Mouse (Mus musculus): ENCODE measurements around the gene Dvl1. TPM values are rescaled to one million over a fixed set of nuclear protein-coding genes. Genes with fewer than 3 reads are reported as not detected.

The Dvl1 gene
- polyA plus RNA-seq, 1 experiment from 2014 or later = 6.3 TPM

GRCm38 (mm10) chr4:155887674-155888073 is 40.5 kb downstream of the Dvl1 start:
- H3K27ac ChIP-seq (ENCODE audit: low read depth, low read length) = no peak overlapping the region
- no peak for ATAC-seq (ENCODE audit: low FRiP score, low TSS enrichment)
- H3K9me3 ChIP-seq (ENCODE audit: control insufficient read depth, low read length) = no peaks in the 10 kb centered on the region
- peaks cover 62% of the 10 kb centered on the region for H3K36me3 ChIP-seq (ENCODE audit: control insufficient read depth, insufficient read depth, low read length)
- H3K4me1 ChIP-seq (ENCODE audit: control insufficient read depth, insufficient read depth, low read length) = peaks cover 7% of the 10 kb centered on the region
- no peak overlapping the region for H3K4me2 ChIP-seq (replicated peaks; ENCODE audit: low read depth, low read length)
- no peaks in the 10 kb centered on the region for H3K27me3 ChIP-seq (ENCODE audit: control insufficient read depth, insufficient read depth, low read length)
- H3K9ac ChIP-seq (ENCODE audit: low read depth, low read length) = no peak overlapping the region; the same call in 1 of the 2 replicates
- no peak overlapping the region for H3K4me3 ChIP-seq (ENCODE audit: low read length)
- 90% methylated on average over 10 of the region's 10 CpGs for WGBS

- Histone ChIP-seq H3K9ac (ENCODE audit: low read depth, low read length) (no peak overlapping the region), H3K4me1 (ENCODE audit: control insufficient read depth, insufficient read depth, low read length) (peaks cover 12% of the 10 kb centered on the region), H3K27ac (ENCODE audit: low read depth, low read length) (no peak overlapping the region), H3K9me3 (ENCODE audit: control insufficient read depth, low read length) (no peaks in the 10 kb centered on the region), H3K27me3 (ENCODE audit: control insufficient read depth, insufficient read depth, low read length) (no peaks in the 10 kb centered on the region), H3K4me2 (replicated peaks; ENCODE audit: low read depth, low read length) (no peak overlapping the region), H3K4me3 (ENCODE audit: low read length) (no peak overlapping the region), H3K36me3 (ENCODE audit: control insufficient read depth, insufficient read depth, low read length) (peaks cover 62% of the 10 kb centered on the region)
- WGBS = 97% methylated on average over 9 of the region's 9 CpGs
- no peak for ATAC-seq (ENCODE audit: low FRiP score, low TSS enrichment)
These were observed 41.0 kb downstream of the Dvl1 start for GRCm38 (mm10) chr4:155888181-155888580.

- Histone ChIP-seq H3K4me3 (ENCODE audit: low read length) (no peak overlapping the region), H3K9me3 (ENCODE audit: control insufficient read depth, low read length) (no peaks in the 10 kb centered on the region), H3K9ac (ENCODE audit: low read depth, low read length) (no peak overlapping the region), H3K36me3 (ENCODE audit: control insufficient read depth, insufficient read depth, low read length) (peaks cover 55% of the 10 kb centered on the region), H3K4me1 (ENCODE audit: control insufficient read depth, insufficient read depth, low read length) (peaks cover 22% of the 10 kb centered on the region), H3K27ac (ENCODE audit: low read depth, low read length) (no peak overlapping the region), H3K4me2 (replicated peaks; ENCODE audit: low read depth, low read length) (no peak overlapping the region), H3K27me3 (ENCODE audit: control insufficient read depth, insufficient read depth, low read length) (no peaks in the 10 kb centered on the region)
- no peak for ATAC-seq (ENCODE audit: low FRiP score, low TSS enrichment)
- 93% methylated on average over 5 of the region's 5 CpGs for WGBS
These were observed 42.1 kb downstream of the Dvl1 start for GRCm38 (mm10) chr4:155889316-155889715.

- Histone ChIP-seq H3K9ac (ENCODE audit: low read depth, low read length) (peak overlapping the region; percentile 79), H3K9me3 (ENCODE audit: control insufficient read depth, low read length) (no peaks in the 10 kb centered on the region), H3K4me3 (ENCODE audit: low read length) (peak overlapping the region; percentile 84), H3K27me3 (ENCODE audit: control insufficient read depth, insufficient read depth, low read length) (no peaks in the 10 kb centered on the region), H3K27ac (ENCODE audit: low read depth, low read length) (no peak overlapping the region), H3K4me1 (ENCODE audit: control insufficient read depth, insufficient read depth, low read length) (peaks cover 30% of the 10 kb centered on the region), H3K36me3 (ENCODE audit: control insufficient read depth, insufficient read depth, low read length) (peaks cover 42% of the 10 kb centered on the region), H3K4me2 (replicated peaks; ENCODE audit: low read depth, low read length) (peak overlapping the region; percentile 99)
- WGBS = 0% methylated on average over 34 of the region's 34 CpGs
- no peak for ATAC-seq (ENCODE audit: low FRiP score, low TSS enrichment)
These were observed 43.8 kb downstream of the Dvl1 start for GRCm38 (mm10) chr4:155891011-155891471.

- Histone ChIP-seq H3K9me3 (ENCODE audit: control insufficient read depth, low read length) (no peaks in the 10 kb centered on the region), H3K27ac (ENCODE audit: low read depth, low read length) (peak within 1 kb of the TSS; percentile 96), H3K4me2 (replicated peaks; ENCODE audit: low read depth, low read length) (peak within 1 kb of the TSS; percentile 99), H3K27me3 (ENCODE audit: control insufficient read depth, insufficient read depth, low read length) (no peaks in the 10 kb centered on the region), H3K4me3 (ENCODE audit: low read length) (peak within 1 kb of the TSS; percentile 84), H3K9ac (ENCODE audit: low read depth, low read length) (peak within 1 kb of the TSS; percentile 79), H3K36me3 (ENCODE audit: control insufficient read depth, insufficient read depth, low read length) (peaks cover 36% of the 10 kb centered on the region), H3K4me1 (ENCODE audit: control insufficient read depth, insufficient read depth, low read length) (peaks cover 30% of the 10 kb centered on the region)
- peak; percentile 88 for ATAC-seq (ENCODE audit: low FRiP score, low TSS enrichment)
- WGBS = under 1% methylated on average over 51 of the region's 52 CpGs
These were observed 44.4 kb downstream of the Dvl1 start, which contains the start of the genes Pusl1 and Acap3 for GRCm38 (mm10) chr4:155891551-155892001. Gene Pusl1, minus strand, starts transcription at chr4:155891781. Gene Acap3, plus strand, starts transcription at chr4:155891822.

- peak overlapping the region; percentile 96 for H3K27ac ChIP-seq (ENCODE audit: low read depth, low read length)
- 0% methylated on average over 43 of the region's 56 CpGs for WGBS
These were observed 44.8 kb downstream of the Dvl1 start for GRCm38 (mm10) chr4:155892017-155892416.

GRCm38 (mm10) chr4:155892438-155893211 is 45.4 kb downstream of the Dvl1 start:
- Histone ChIP-seq H3K4me3 (ENCODE audit: low read length) (peak overlapping the region; percentile 84), H3K9ac (ENCODE audit: low read depth, low read length) (peak overlapping the region; percentile 79), H3K27ac (ENCODE audit: low read depth, low read length) (peak overlapping the region; percentile 96; the same call in 1 of the 2 replicates), H3K4me2 (replicated peaks; ENCODE audit: low read depth, low read length) (peak overlapping the region; percentile 99), H3K27me3 (ENCODE audit: control insufficient read depth, insufficient read depth, low read length) (no peaks in the 10 kb centered on the region), H3K4me1 (ENCODE audit: control insufficient read depth, insufficient read depth, low read length) (peaks cover 30% of the 10 kb centered on the region), H3K36me3 (ENCODE audit: control insufficient read depth, insufficient read depth, low read length) (peaks cover 26% of the 10 kb centered on the region), H3K9me3 (ENCODE audit: control insufficient read depth, low read length) (no peaks in the 10 kb centered on the region)
- WGBS = 5% methylated on average over 34 of the region's 37 CpGs
- peak; percentile 50 for ATAC-seq (ENCODE audit: low FRiP score, low TSS enrichment)

More at GRCm38 (mm10) chr4:155892017-155892416, 44.8 kb downstream of the Dvl1 start:
- Histone ChIP-seq H3K4me3 (ENCODE audit: low read length) (peak overlapping the region; percentile 84), H3K9ac (ENCODE audit: low read depth, low read length) (peak overlapping the region; percentile 79), H3K4me2 (replicated peaks; ENCODE audit: low read depth, low read length) (peak overlapping the region; percentile 99), H3K9me3 (ENCODE audit: control insufficient read depth, low read length) (no peaks in the 10 kb centered on the region), H3K4me1 (ENCODE audit: control insufficient read depth, insufficient read depth, low read length) (peaks cover 30% of the 10 kb centered on the region), H3K36me3 (ENCODE audit: control insufficient read depth, insufficient read depth, low read length) (peaks cover 32% of the 10 kb centered on the region), H3K27me3 (ENCODE audit: control insufficient read depth, insufficient read depth, low read length) (no peaks in the 10 kb centered on the region)
- ATAC-seq (ENCODE audit: low FRiP score, low TSS enrichment) = peak; percentile 92

- Histone ChIP-seq H3K36me3 (ENCODE audit: control insufficient read depth, insufficient read depth, low read length) (peaks cover 19% of the 10 kb centered on the region), H3K27ac (ENCODE audit: low read depth, low read length) (no peak overlapping the region), H3K9ac (ENCODE audit: low read depth, low read length) (peak overlapping the region; percentile 79; the same call in 1 of the 2 replicates), H3K27me3 (ENCODE audit: control insufficient read depth, insufficient read depth, low read length) (no peaks in the 10 kb centered on the region), H3K4me1 (ENCODE audit: control insufficient read depth, insufficient read depth, low read length) (peaks cover 30% of the 10 kb centered on the region), H3K9me3 (ENCODE audit: control insufficient read depth, low read length) (no peaks in the 10 kb centered on the region), H3K4me3 (ENCODE audit: low read length) (peak overlapping the region; percentile 84), H3K4me2 (replicated peaks; ENCODE audit: low read depth, low read length) (peak overlapping the region; percentile 99)
- ATAC-seq (ENCODE audit: low FRiP score, low TSS enrichment) = no peak
- WGBS = 80% methylated on average over 8 of the region's 8 CpGs
These were observed 46.0 kb downstream of the Dvl1 start for GRCm38 (mm10) chr4:155893212-155893690.

All from kidney, embryonic 14.5 days (tissue).